Mouse (Mus musculus) ES-E14 (cell line): ENCODE measurements around the gene Pacsin2. TPM values are rescaled to one million over a fixed set of nuclear protein-coding genes. Genes with fewer than 3 reads are reported as not detected.

ENCODE experiments used
- DNase-seq: peaks from one replicate; pipeline ENCODE4 v3.0.0-alpha.2; 2013; ENCODE audit warnings: low read depth, low spot score
- H3K27ac ChIP-seq: 2 replicates; pipeline ENCODE4 v1.5.1; 2012; ENCODE audit warnings: low read depth, mild to moderate bottlenecking, low read length, moderate library complexity, mixed read lengths; ENCODE audit not compliant: poor library complexity, insufficient read depth, severe bottlenecking
- H3K36me3 ChIP-seq: 2 replicates; pipeline ENCODE4 v1.6.1; 2012; ENCODE audit warnings: mild to moderate bottlenecking, low read length, moderate library complexity, mixed read lengths; ENCODE audit not compliant: control insufficient read depth, poor library complexity, insufficient read depth, severe bottlenecking
- H3K4me1 ChIP-seq, 2 experiments: fragments of 150-350 bp in 1 of 2; sonication (generic) in 1 of 2; 2 replicates each; pipeline ENCODE4 v1.6.1; 2012; ENCODE audit warnings: low read length in 2 of 2, mild to moderate bottlenecking in 1 of 2, mixed read lengths in 1 of 2; ENCODE audit not compliant: control insufficient read depth in 2 of 2, insufficient read depth in 2 of 2, poor library complexity in 1 of 2
- H3K4me3 ChIP-seq, 2 experiments: fragments of 150-350 bp in 1 of 2; sonication (generic) in 1 of 2; 2 replicates each; pipeline ENCODE4 v1.5.1; 2012; ENCODE audit warnings: low read length in 2 of 2, low read depth in 1 of 2, mild to moderate bottlenecking in 1 of 2, mixed read lengths in 1 of 2; ENCODE audit not compliant: insufficient read depth in 1 of 2, poor library complexity in 1 of 2, severe bottlenecking in 1 of 2
- H3K9ac ChIP-seq: 2 replicates; pipeline ENCODE4 v1.6.1; 2012; ENCODE audit warnings: low read depth, mild to moderate bottlenecking, low read length, mixed read lengths; ENCODE audit not compliant: poor library complexity, insufficient read depth, severe bottlenecking
- H3K9me3 ChIP-seq: fragments of 150-350 bp; sonication (generic); 2 replicates; pipeline ENCODE4 v1.6.1; 2012; ENCODE audit warnings: low read depth, mild to moderate bottlenecking, low read length; ENCODE audit not compliant: control insufficient read depth, insufficient read depth
- CHD2 ChIP-seq: IDR thresholded peaks from 2 replicates; pipeline ENCODE4 v1.6.1; 2014; ENCODE audit warnings: mild to moderate bottlenecking, low read depth, low read length, inconsistent platforms
- HCFC1 ChIP-seq: IDR thresholded peaks from 2 replicates; pipeline ENCODE4 v1.6.1; 2012; ENCODE audit warnings: low read length, inconsistent platforms, borderline replicate concordance; ENCODE audit not compliant: insufficient read depth
- MAFK ChIP-seq: IDR thresholded peaks from 2 replicates; pipeline ENCODE4 v1.6.1; 2014; ENCODE audit warnings: mild to moderate bottlenecking, low read depth, low read length, inconsistent platforms; ENCODE audit not compliant: insufficient read depth
- ZC3H11A ChIP-seq: IDR thresholded peaks from 2 replicates; pipeline ENCODE4 v1.6.1; 2012; ENCODE audit warnings: low read depth, mild to moderate bottlenecking, inconsistent platforms, low read length, borderline replicate concordance
- ZNF384 ChIP-seq: IDR thresholded peaks from 2 replicates; pipeline ENCODE4 v1.6.1; 2012; ENCODE audit warnings: low read depth, low read length, inconsistent platforms
- in situ Hi-C, 2 experiments: fragments of 600-800 bp; cut with MboI; formaldehyde crosslinking; loops; one replicate each; pipeline ENCODE4 v1.15.1; 2025; ENCODE audit warnings: low sequenced_read_pairs in 2 of 2, inconsistent platforms in 1 of 2; ENCODE audit not compliant: unreplicated experiment in 2 of 2
- total RNA-seq: library from RNA; depleted of rRNA; stranded (reverse); fragments of 300-350 nt; gene quantifications from 2 replicates; pipeline ENCODE4 v1.2.3, GENCODE M21; 2012

The Pacsin2 gene
- total RNA-seq, 1 experiment: 67.7 TPM

DNA sequence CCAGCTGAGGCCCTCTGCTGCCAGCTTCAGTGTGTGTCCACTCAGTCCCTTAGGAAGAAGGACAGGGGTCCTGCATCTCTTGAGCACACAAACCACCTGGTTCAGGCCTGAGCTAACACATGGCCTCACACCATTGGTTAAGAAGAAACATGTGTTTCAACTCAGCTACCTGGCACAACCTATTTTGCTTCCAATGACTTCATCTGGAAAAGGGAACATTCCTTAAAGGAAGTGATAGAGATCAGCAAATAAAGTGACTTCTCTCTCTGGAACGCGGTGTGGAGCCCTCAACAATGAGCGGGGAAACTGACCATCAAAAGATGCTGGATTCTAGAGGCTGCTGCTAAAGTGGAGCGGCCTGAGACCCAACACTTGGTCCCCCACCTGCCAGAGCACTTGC is 52.8 kb downstream of the Pacsin2 start:
- no peak overlapping the region for H3K27ac ChIP-seq
- no peaks in the 10 kb centered on the region for H3K36me3 ChIP-seq
- no peak overlapping the region for H3K4me3 ChIP-seq
- no peak overlapping the region for H3K9ac ChIP-seq
- no peak for DNase-seq
- H3K9me3 ChIP-seq: no peaks in the 10 kb centered on the region
- 0 out of 4 replicates have a peak, but pooled peaks cover 0 to 5% of the 10 kb centered on the region in 2 experiments for H3K4me1 ChIP-seq
- in situ Hi-C loops: no loop called here
- TF ChIP-seq ZNF384: no peak
- no peak for TF ChIP-seq HCFC1
- no peak for TF ChIP-seq ZC3H11A
- no peak for TF ChIP-seq CHD2
- no peak for TF ChIP-seq MAFK

- TF ChIP-seq HCFC1 (no peak), MAFK (no peak), ZC3H11A (no peak), CHD2 (no peak), ZNF384 (no peak)
- Histone ChIP-seq H3K9ac (no peak overlapping the region), H3K27ac (no peak overlapping the region), H3K9me3 (no peaks in the 10 kb centered on the region), H3K4me3 (no peak overlapping the region), H3K36me3 (no peaks in the 10 kb centered on the region), H3K4me1 (0 out of 4 replicates have a peak, but pooled peaks cover 0 to 5% of the 10 kb centered on the region in 2 experiments)
- no peak for DNase-seq
- in situ Hi-C loops: no loop called here
These were observed 53.7 kb downstream of the Pacsin2 start for GRCm38 (mm10) chr15:83410735-83411134.

- no peaks in the 10 kb centered on the region for H3K36me3 ChIP-seq
- H3K4me3 ChIP-seq: no peak overlapping the region
- 0 out of 4 replicates have a peak, but pooled peaks cover 0 to 5% of the 10 kb centered on the region in 2 experiments for H3K4me1 ChIP-seq
- H3K9me3 ChIP-seq: no peaks in the 10 kb centered on the region
- no peak for DNase-seq
- H3K9ac ChIP-seq: no peak overlapping the region
- no peak overlapping the region for H3K27ac ChIP-seq
- TF ChIP-seq MAFK (no peak), ZC3H11A (no peak), HCFC1 (no peak), ZNF384 (no peak), CHD2 (no peak)
- in situ Hi-C loops: no loop called here
These were observed 54.1 kb downstream of the Pacsin2 start for GRCm38 (mm10) chr15:83410270-83410669.

DNA sequence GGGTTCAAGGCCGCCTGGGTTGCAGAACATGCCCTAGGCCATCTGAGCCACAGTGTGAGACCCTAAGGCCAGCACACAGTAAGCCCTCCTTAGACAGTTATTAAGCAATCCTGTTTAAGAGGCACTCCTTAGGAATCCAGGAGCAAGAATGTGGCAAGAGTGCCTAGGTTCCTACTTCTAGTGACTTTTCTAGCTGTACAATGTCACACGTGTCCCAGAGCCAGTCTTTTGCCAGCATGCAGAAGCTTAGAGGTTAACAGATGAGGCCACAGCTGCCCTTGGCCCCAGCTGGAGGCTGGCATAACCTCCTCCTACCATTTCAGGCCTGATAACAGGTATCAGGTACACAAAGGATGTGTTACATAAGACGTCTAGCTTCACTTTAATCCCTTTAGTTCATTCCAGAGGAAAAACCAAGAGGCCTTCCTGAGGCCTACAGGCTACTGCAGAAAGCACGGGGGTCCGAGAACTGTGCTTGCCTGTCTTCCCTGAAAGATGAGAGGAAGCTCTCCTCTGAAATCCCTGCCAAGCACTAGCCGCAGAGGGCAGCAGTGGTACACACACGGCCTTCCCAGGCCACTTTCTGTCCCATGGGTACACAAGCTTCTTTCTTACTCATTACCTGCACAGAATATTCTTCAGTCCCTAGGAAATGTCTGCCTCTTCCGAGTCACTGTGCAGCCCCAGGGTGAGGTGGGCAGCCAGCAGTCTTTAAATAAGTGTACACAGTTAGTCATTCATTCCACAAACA is 55.5 kb downstream of the Pacsin2 start:
- DNase-seq: no peak
- in situ Hi-C loops: no loop called here
- H3K4me1 ChIP-seq: peaks cover 0 to 7% of the 10 kb centered on the region in 2 experiments; a peak in 1 of 4 replicates
- H3K9me3 ChIP-seq: no peaks in the 10 kb centered on the region
- no peak overlapping the region for H3K4me3 ChIP-seq
- H3K9ac ChIP-seq: no peak overlapping the region
- no peaks in the 10 kb centered on the region for H3K36me3 ChIP-seq
- no peak overlapping the region for H3K27ac ChIP-seq
- TF ChIP-seq ZNF384 (no peak), ZC3H11A (no peak), MAFK (no peak), CHD2 (no peak), HCFC1 (no peak)
